Mouse (Mus musculus) kidney, adult 10 weeks (tissue): ENCODE results near the gene Faim. TPM values are rescaled to one million over a fixed set of nuclear protein-coding genes. Genes with fewer than 3 reads are reported as not detected.

Experiments
- polyA plus RNA-seq: library from polyadenylated mRNA; stranded (reverse); fragments of 350-450 nt; fragmentation: Illumina TruSeq; extraction: RNeasy Lipid Tissue Mini Kit (QIAGEN cat#74804); gene quantifications from one replicate; pipeline ENCODE4 v1.2.3, GENCODE M21; 2014; ENCODE audit warnings: low read depth, low replicate concordance

The Faim gene
- 17.3 TPM for polyA plus RNA-seq

DNA sequence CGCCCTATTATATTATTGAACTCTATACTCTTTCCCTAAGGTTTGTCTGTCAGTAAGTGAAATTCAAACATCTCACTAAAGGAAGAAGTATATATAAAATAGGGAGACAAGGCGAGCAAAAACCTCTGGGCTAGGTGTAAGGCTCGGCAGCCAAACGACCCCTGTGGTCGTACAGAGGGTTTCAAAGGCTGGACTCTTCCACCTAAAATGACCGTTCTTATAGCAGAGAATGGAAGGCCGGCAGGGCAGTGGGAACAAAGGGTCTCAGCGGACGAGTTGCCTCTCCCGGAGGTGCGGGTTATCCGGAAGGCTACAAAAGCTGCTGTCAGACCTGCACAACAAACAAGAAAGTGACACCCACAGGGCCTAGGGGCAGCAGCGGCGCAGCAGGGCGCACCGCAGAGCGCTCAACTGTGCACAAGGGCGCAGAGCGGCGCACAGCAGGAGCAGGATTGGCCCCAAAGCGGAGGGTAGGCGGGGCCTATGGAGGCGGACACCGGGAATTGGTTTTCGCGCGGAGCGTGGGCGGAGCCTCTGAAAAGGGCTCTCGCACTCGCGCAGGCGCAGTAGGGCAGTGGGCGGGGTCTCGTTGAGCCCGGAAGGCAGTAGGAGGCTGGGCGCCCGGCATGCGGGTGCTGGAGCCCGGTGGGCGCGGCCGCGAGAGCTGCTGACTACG, at the start of gene Faim:
Gene Faim, plus strand, starts transcription at position 574 of the 676 bp plus-strand sequence.

GRCm38 (mm10) chr9:98955103-98955715, 31.0 kb upstream of the Faim start, which contains the start of gene Foxl2:
Gene Foxl2 (plus strand): TSS chr9:98955288.

DNA sequence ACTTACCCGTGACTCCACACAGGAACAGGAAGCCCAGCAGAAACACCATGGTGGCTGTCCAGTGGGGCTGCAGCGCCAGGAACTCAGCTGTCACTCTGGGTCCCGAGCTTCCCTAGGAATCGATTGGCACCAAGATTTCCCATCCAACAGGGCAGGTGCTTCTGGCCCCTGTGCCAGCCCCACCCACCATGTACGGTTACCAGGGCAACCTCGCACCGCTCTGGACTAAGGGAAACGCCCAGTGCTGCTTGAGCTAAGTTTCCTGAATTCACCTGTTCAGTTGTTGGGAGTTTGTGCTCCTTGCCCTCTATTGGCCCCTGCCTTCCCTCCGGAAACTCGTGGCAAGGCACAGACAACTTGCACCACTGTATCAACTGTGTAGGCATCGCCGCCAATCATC, 49.4 kb downstream of the Faim start, which contains the start of gene Gm1123:
Gene Gm1123, minus strand, starts transcription at position 141 of the 400 bp plus-strand sequence.

Other genes with a start within 250 kb of the Faim start
- gene Prr23a1, start 143.9 kb upstream of the Faim start, polyA plus RNA-seq: not detected
- gene Prr23a2, start 129.9 kb upstream of the Faim start, polyA plus RNA-seq: not detected
- not detected for gene Prr23a3, start 121.6 kb upstream of the Faim start, polyA plus RNA-seq
- gene 7420426K07Rik, start 83.3 kb upstream of the Faim start, polyA plus RNA-seq: not detected
- not detected for gene Foxl2, start 31.1 kb upstream of the Faim start, polyA plus RNA-seq
- 1.1 TPM for gene Gm1123, start 49.3 kb downstream of the Faim start, polyA plus RNA-seq
- gene Pik3cb, start 154.2 kb downstream of the Faim start, polyA plus RNA-seq: 20.5 TPM